Mouse (Mus musculus) liver, postnatal 0 days (tissue): ENCODE results near the gene Dpm2.

ENCODE experiments used
- CTCF ChIP-seq: sonication (generic); IDR thresholded peaks from 2 replicates; pipeline ENCODE4 v1.5.1; 2016; ENCODE audit warnings: antibody characterized with exemption, low read depth
- EP300 ChIP-seq: IDR thresholded peaks from 2 replicates; pipeline ENCODE4 v1.6.1; 2016; ENCODE audit warnings: antibody characterized with exemption, low read depth, mild to moderate bottlenecking

- TF ChIP-seq CTCF (peak; percentile 44; the same call in 1 of the 2 replicates), EP300 (no peak)
Measured at GRCm38 (mm10) chr2:32536634-32537359, 33.9 kb upstream of the Dpm2 start.
